Mouse (Mus musculus): Measurements from ENCODE around the gene Pcgf1.

Pcgf1 gene

GRCm38 (mm10) chr6:83077630-83078323 lies at the start of gene Pcgf1:
Gene Pcgf1, plus strand, starts transcription at chr6:83077869.
- in situ Hi-C loops (cut with MseI, MboI): loop anchor here in 1 of 2 experiments (25.0 kb wide), 1 partner anchor 90 kb away; no protein-coding TSS in a partner anchor

- in situ Hi-C loops (cut with MseI, MboI): no loop called here
These were observed 47.9 kb upstream of the Pcgf1 start for GRCm38 (mm10) chr6:83029777-83030176.

GRCm38 (mm10) chr6:83031111-83031510 lies 46.6 kb upstream of the Pcgf1 start:
- in situ Hi-C loops (cut with MseI, MboI): no loop called here

GRCm38 (mm10) chr6:83031921-83032590 lies 45.6 kb upstream of the Pcgf1 start:
- in situ Hi-C loops (cut with MseI, MboI): no loop called here

- in situ Hi-C loops (cut with MseI, MboI): no loop called here
These were observed 44.9 kb upstream of the Pcgf1 start for GRCm38 (mm10) chr6:83032769-83033191.

GRCm38 (mm10) chr6:83033249-83034185 lies 44.2 kb upstream of the Pcgf1 start, which contains the start of the genes Dok1 and Loxl3:
Gene Dok1, minus strand, starts transcription at chr6:83033471.
Gene Loxl3, plus strand, starts transcription at chr6:83034173.
- in situ Hi-C loops (cut with MseI, MboI): no loop called here

GRCm38 (mm10) chr6:83034463-83035055 lies 43.1 kb upstream of the Pcgf1 start:
- in situ Hi-C loops (cut with MseI, MboI): no loop called here

- in situ Hi-C loops (cut with MseI, MboI): no loop called here
These were observed 40.5 kb upstream of the Pcgf1 start for GRCm38 (mm10) chr6:83037188-83037587.

GRCm38 (mm10) chr6:83038496-83039012 lies 39.1 kb upstream of the Pcgf1 start:
- in situ Hi-C loops (cut with MseI, MboI): no loop called here

- in situ Hi-C loops (cut with MseI, MboI): no loop called here
These were observed 37.1 kb upstream of the Pcgf1 start for GRCm38 (mm10) chr6:83040601-83041000.

GRCm38 (mm10) chr6:83043561-83043960 lies 34.1 kb upstream of the Pcgf1 start:
- in situ Hi-C loops (cut with MseI, MboI): no loop called here

- in situ Hi-C loops (cut with MseI, MboI): no loop called here
These were observed 33.7 kb upstream of the Pcgf1 start for GRCm38 (mm10) chr6:83043993-83044392.

GRCm38 (mm10) chr6:83044742-83045141 lies 32.9 kb upstream of the Pcgf1 start:
- in situ Hi-C loops (cut with MseI, MboI): no loop called here

GRCm38 (mm10) chr6:83049367-83049766 lies 28.3 kb upstream of the Pcgf1 start:
- in situ Hi-C loops (cut with MseI, MboI): no loop called here

GRCm38 (mm10) chr6:83053136-83053960 lies 24.3 kb upstream of the Pcgf1 start:
- in situ Hi-C loops (cut with MseI, MboI): no loop called here

GRCm38 (mm10) chr6:83054074-83054851 lies 23.4 kb upstream of the Pcgf1 start, which contains the start of gene Aup1:
Gene Aup1, plus strand, starts transcription at chr6:83054521.
- in situ Hi-C loops (cut with MseI, MboI): no loop called here

GRCm38 (mm10) chr6:83054871-83055431 lies 22.7 kb upstream of the Pcgf1 start, which contains the start of gene Htra2:
Gene Htra2, minus strand, starts transcription at chr6:83055273.
- in situ Hi-C loops (cut with MseI, MboI): no loop called here

GRCm38 (mm10) chr6:83057790-83058189 lies 19.9 kb upstream of the Pcgf1 start, which contains the start of gene Dqx1:
Gene Dqx1, plus strand, starts transcription at chr6:83057844.
- in situ Hi-C loops (cut with MseI, MboI): no loop called here

- in situ Hi-C loops (cut with MseI, MboI): no loop called here
These were observed 18.9 kb upstream of the Pcgf1 start for GRCm38 (mm10) chr6:83058725-83059124.
